23 mouse cellular contexts compared by ENCODE assay signal in genomic region chr19:5994711-5995110, GRCm38 (mm10). TPM values are rescaled to one million over a fixed set of nuclear protein-coding genes. Genes with fewer than 3 reads are reported as not detected.
"Had no signal": no experiment of that assay in that cellular context is flagged by ENCODE, and none has a peak within 500 bp of the region (broad histone marks: within the 10 kb centered on the region; RNA-seq: fewer than 3 reads in every experiment).

No protein-coding gene starts in this region.

- H3K4me2 ChIP-seq: lung, embryonic 14.5 days; midbrain, embryonic 12.5 days; neural tube, embryonic 13.5 days; neural tube, embryonic 15.5 days had no signal

- H3K4me3 ChIP-seq: midbrain, embryonic 10.5 days; midbrain, embryonic 12.5 days; myocyte; neural tube, embryonic 13.5 days; neural tube, embryonic 15.5 days had no signal

- H3K9ac ChIP-seq: lung, embryonic 14.5 days; midbrain, embryonic 12.5 days; neural tube, embryonic 13.5 days; neural tube, embryonic 15.5 days had no signal

- H3K27ac ChIP-seq: midbrain, embryonic 10.5 days; midbrain, embryonic 12.5 days; neural tube, embryonic 13.5 days; neural tube, embryonic 15.5 days had no signal

- H3K36me3 ChIP-seq: midbrain, embryonic 10.5 days; midbrain, embryonic 12.5 days; neural tube, embryonic 13.5 days; neural tube, embryonic 15.5 days had no signal

- H3K4me1 ChIP-seq: midbrain, embryonic 12.5 days; neural tube, embryonic 13.5 days had no signal

- H3K9me3 ChIP-seq: midbrain, embryonic 10.5 days; midbrain, embryonic 12.5 days; neural tube, embryonic 13.5 days; neural tube, embryonic 15.5 days had no signal

- H3K27me3 ChIP-seq: midbrain, embryonic 12.5 days; neural tube, embryonic 13.5 days; neural tube, embryonic 15.5 days had no signal

- ATAC-seq: midbrain, embryonic 16.5 days had no signal

- DNase-seq: lung, embryonic 14.5 days; lung, postnatal 10 days; lung, postnatal 4 days; midbrain, embryonic 14.5 days; retina, postnatal 1 day; right cerebral cortex, adult 18-20 months; right cerebral cortex, postnatal 25 days; right cerebral cortex, postnatal 4 days; spleen, adult 18-20 months; thymus, adult 18-20 months; thymus, postnatal 14 days; thymus, postnatal 36 days had no signal

RNA-seq across cellular contexts. Expression of gene Slc22a20, which starts 8.8 kb away (rescaled TPM):
- polyA plus RNA-seq: lung, embryonic 14.5 days; lung, embryonic 16.5 days; midbrain, embryonic 10.5 days; midbrain, embryonic 12.5 days; midbrain, embryonic 14.5 days; midbrain, embryonic 16.5 days; myocyte; neural tube, embryonic 11.5 days; neural tube, embryonic 13.5 days; neural tube, embryonic 15.5 days; stomach, embryonic 14.5 days; stomach, embryonic 16.5 days; thymus, postnatal 0 days had no signal
